Mouse (Mus musculus): Measurements from ENCODE around the gene Piwil4.

Gene Piwil4

DNA sequence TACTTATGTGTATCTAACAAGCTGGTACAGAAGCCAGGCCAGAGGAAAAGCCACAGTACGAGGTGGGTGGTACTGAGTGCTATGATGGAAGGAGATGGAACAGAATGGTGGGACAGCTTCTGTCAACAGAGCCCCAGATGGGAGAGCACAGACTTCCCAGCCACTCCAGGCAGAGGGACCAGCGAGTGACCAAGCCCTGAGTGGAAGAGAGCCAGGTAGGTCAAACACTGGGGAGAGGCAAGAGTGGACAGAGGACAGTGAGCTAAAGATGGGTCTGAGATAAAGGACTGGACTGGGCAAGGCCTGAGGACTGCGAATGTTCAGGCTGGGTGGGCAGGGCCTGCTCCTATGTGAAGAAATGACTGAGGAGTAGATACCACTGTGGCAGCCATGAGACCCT lies 72.2 kb downstream of the Piwil4 start:
- DNase-seq (ENCODE audit: low spot score): no peak

DNA sequence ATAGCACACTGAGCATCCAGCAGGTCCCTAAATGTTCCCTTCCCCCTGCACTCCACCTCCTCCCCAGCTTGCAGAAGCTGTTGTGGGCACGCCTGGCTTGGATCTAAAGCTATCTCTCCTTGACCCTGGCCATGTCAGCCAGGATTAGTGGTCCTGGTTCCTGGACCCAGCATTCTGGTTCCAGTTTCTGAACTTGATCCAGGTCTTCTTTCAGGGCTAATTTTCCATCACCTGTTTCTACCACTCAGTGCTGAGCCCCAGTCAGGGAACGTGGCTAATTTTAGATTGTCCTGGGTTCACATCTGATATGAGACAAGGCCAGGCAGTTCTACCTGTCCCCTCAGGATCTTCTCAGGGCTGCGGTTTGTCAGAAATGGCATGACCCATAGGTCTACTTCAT lies 74.5 kb downstream of the Piwil4 start:
- no peak for DNase-seq (ENCODE audit: low spot score)

DNA sequence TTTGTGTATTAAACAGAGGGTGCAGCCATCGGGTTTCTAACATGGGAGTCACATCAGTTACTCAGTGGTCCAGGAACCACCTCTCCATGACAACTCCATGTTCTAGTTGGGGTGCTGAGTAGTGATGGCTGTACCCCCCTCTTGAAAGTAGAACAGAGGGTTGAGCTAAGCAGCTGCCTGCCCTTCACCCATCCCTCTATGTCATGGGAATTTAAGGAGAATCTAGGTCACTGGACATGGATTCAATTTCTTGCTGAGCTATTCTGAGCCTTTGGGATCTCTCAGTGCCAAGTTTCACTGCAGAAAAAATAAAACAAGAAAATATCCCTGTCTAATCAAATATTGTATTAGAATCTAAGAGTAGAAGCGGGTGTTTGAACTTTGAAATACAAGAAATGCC lies 76.9 kb downstream of the Piwil4 start:
- DNase-seq (ENCODE audit: low spot score): no peak

DNA sequence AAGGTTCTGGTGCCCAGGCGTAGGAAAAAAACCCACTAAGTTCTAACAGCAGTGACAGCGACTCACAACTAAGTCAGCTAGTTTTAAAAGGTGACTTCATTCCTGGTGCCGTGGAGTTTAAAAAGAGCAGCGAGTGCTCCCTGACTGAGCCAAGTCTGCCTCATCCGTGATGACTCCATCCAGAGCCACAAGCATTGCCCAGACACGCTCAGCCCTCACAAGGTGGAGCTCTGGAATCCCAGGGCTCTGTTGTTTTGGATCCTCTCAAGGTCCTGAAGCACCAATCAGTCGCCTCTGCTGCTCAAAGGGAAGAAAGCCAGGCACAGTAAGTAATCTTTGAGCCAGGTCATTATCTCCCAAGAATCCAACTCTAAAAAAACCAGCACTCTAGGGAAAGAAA lies 77.7 kb downstream of the Piwil4 start:
- no peak for DNase-seq (ENCODE audit: low spot score)

DNA sequence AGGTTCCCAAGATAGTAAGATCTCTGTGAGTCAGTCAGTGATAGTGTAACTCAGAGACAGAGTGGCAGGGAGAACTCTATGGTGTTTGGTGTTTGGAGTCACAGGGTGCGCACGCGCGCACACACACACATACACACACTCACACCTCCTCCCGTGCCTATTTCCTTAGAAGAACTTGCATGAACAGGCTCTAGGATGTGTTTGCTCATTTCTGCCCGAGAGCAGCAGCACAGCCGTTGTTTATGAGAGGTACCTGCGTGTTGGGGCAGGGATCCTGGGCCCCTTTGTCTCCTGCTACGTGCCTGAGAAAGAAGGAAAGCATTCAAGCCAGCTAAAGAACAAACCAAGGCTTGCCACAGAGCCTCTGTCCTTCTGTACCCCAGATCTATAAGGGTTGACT lies 78.4 kb downstream of the Piwil4 start:
- no peak for DNase-seq (ENCODE audit: low spot score)

DNA sequence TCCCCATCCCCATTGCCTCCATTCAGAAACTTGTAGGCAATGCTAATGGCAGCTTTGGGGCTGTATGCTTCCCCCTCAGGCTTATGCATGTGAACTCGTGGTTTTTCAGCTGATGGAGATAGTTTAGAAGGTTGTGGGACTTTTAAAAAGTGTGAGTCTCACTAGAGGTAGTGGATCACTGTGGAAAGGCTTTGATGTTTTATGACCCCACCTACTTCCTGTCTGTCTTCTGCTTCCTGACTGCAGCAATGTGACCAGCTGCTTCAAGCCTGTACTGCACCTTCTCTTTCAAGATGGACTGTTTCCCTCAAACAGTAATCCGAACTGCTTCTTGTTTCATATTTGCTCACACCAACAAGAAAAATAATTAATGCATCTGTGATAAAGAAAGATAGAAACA lies 82.6 kb downstream of the Piwil4 start:
- DNase-seq (ENCODE audit: low spot score): no peak

DNA sequence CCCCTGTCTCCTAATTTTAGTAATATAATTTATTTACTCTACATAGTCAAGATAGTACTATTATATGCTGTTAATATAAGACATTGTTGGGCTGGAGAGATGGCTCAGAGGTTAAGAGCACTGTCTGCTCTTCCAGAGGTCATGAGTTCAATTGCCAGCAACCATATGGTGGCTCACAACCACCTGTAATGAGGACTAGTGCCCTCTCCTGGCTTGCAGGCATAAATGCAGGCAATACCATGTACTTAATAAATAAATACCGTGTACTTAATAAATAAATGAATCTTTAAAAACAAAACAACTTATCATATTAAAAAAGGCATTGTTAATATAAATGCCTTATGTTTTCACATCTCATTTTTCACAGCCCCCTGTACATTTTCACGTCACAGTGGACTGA lies 86.5 kb downstream of the Piwil4 start:
- no peak for DNase-seq (ENCODE audit: low spot score)

DNA sequence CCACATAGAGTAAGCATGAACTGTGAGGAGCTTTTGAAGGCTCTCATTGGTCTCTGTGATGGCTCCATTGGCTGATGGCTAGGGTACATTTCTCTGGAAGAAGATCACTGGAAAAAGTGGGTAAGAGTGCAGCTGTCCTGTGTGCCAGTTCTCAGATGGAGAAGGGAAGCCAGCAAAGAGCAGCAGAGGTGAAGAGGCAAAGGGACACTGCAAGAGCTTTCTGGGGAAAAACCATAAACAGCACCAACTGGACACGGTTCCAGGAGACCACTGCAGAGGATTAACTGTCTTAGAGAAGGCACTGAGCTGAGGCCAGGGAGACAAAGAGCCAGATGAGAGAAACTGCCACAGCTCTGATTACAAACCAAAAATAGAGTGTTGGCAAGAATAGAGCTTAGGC lies 87.8 kb downstream of the Piwil4 start:
- no peak for DNase-seq (ENCODE audit: low spot score)

DNA sequence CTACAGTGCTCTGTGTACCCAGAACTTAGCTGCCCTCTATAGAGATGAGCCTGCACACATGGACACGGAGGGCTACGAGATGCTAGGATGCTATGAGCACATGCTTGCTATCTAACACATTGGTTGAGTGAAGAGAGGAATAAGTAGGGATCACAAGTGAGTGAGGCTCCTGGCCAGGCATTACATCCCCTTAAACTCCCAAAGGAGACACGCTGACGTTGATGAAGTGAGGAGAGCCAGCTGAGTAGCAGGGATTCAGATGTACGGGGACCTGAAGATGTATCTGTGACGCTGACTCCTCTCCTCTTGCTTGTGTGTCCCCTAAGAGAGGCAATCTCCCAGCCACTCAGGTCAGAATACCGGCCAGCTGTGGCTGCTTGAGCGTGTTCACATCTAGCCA lies 92.7 kb downstream of the Piwil4 start:
- no peak for DNase-seq (ENCODE audit: low spot score)

DNA sequence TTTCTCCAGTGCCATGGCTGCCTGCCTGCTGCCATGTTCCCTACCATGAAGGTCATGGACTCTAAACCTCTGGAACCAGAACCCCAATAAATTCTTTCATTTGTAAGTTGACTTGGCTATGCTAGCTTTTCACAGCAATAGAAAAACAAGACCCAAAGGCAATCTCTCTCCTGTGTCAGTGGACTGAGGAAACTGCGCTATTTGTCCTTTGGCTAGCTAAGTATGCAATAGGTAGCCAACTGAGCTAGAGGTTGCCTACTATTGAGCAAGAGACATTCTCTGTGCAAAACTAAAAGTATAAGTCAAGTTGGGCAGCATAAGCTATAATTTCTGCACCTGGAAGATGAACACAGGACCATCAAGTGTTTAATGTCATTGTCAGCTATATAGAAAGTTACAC lies 93.9 kb downstream of the Piwil4 start:
- no peak for DNase-seq (ENCODE audit: low spot score)
